Comparison of ENCODE assay signal across 8 mouse cellular contexts in the genomic region with DNA sequence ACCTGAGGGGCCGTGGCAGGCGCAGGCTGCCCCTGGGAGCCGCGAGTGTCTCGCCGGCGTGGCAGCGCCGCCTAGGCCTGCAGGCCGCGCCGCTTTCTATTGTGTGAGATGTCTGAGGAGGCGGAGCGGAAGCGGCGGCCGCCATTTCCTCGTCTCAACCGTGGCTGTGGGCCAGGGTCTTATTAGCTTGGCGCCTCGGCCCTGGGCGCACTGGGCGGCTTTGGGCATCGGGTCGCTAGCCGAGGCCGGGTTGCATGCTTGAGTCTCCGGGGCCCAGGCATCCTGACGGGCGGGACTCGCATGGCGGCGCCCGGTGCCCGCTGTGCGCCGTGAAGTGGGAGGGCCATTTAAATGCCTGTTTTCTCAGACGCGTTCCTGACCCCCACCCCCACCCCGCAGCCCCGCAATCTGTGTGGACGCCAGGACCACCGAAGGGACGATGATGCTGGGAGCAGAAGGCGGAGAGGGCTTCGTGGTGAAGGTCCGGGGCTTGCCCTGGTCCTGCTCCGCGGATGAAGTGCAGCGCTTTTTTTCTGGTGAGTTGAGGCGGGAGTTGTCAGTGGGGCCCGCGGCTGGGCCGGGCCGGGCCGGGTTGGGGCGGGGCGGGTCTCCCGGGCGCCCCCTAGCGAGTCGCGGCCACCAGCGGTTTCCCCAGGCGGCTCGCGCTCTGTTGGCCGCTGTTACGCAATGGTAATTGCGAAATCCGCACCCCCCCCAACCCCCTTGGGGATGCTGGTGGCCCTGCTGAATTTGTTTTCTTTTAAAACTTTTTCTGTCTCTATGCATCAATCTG. TPM values are rescaled to one million over a fixed set of nuclear protein-coding genes. Genes with fewer than 3 reads are reported as not detected.
DNase-seq lines count a peak whose midpoint lies in the region; ATAC-seq lines count a peak whose summit lies in the region.

No protein-coding gene starts in this region.

- DNase-seq in adrenal gland, adult (ENCODE audit: inconsistent age in 2 of 2, low spot score in 1 of 2), result peak; percentile 91 to 97
- peak; percentile 82 for DNase-seq in embryo, embryonic 10 days (ENCODE audit: low spot score)
- peak; percentile 94 for DNase-seq in gastrocnemius, postnatal 10 days
- peak; percentile 60 to 90 for DNase-seq in left cerebral cortex, postnatal 10 days (ENCODE audit: extremely low spot score in 1 of 2, low spot score in 2 of 2)
- DNase-seq in right cerebral cortex, postnatal 10 days (ENCODE audit: low spot score in 2 of 2), result peak; percentile 81 to 85
- DNase-seq in urinary bladder, postnatal 25 days (ENCODE audit: low spot score), result peak; percentile 89

- peak; percentile 41 for ATAC-seq in inflammation-experienced regulatory T-cells, adult 6 months
- peak; percentile 41 for ATAC-seq in megakaryocyte progenitor cell, adult 5-6 weeks (replicated peaks; ENCODE audit: poor library complexity)

- intact Hi-C loops in left cerebral cortex, postnatal 10 days (cut with DNase I), result no loop called here

RNA-seq across cellular contexts. Expression of a gene that starts 1.3 kb away (rescaled TPM):
- 100 to 1,000 TPM; 123 to 164 TPM for total RNA-seq in gastrocnemius, postnatal 10 days (2021)
- polyA plus RNA-seq in inflammation-experienced regulatory T-cells, adult 6 months (2017; shearing (Covaris generic)), result 100 to 1,000 TPM; 155 to 240 (median 214) TPM
- 100 to 1,000 TPM; 242 to 260 TPM for total RNA-seq in left cerebral cortex, postnatal 10 days (2021)
- 748 and 912 TPM in 2 replicates for total RNA-seq in megakaryocyte progenitor cell, adult 5-6 weeks (2015)
- 703 and 864 TPM in 2 replicates for total RNA-seq in megakaryocyte progenitor cell, adult 5-6 weeks (2017)

RNA-seq across cellular contexts. Expression of a gene that starts 23.8 kb away (rescaled TPM):
- total RNA-seq in gastrocnemius, postnatal 10 days (2021), result not detected
- polyA plus RNA-seq in inflammation-experienced regulatory T-cells, adult 6 months (2017; shearing (Covaris generic)), result not detected
- total RNA-seq in left cerebral cortex, postnatal 10 days (2021), result not detected
- not detected in 2 replicates for total RNA-seq in megakaryocyte progenitor cell, adult 5-6 weeks (2015)
- total RNA-seq in megakaryocyte progenitor cell, adult 5-6 weeks (2017), result 0.29 TPM in 1 of 2 replicates, not detected in the other

RNA-seq across cellular contexts. Expression of a gene that starts 52.6 kb away (rescaled TPM):
- total RNA-seq in gastrocnemius, postnatal 10 days (2021), result 100 to 1,000 TPM; 146 to 173 TPM
- 100 to 1,000 TPM; 189 to 258 (median 196) TPM for polyA plus RNA-seq in inflammation-experienced regulatory T-cells, adult 6 months (2017; shearing (Covaris generic))
- 100 to 1,000 TPM; 375 to 412 TPM for total RNA-seq in left cerebral cortex, postnatal 10 days (2021)
- 500 and 518 TPM in 2 replicates for total RNA-seq in megakaryocyte progenitor cell, adult 5-6 weeks (2015)
- 1,173 and 1,480 TPM in 2 replicates for total RNA-seq in megakaryocyte progenitor cell, adult 5-6 weeks (2017)

RNA-seq across cellular contexts. Expression of a gene that starts 52.8 kb away (rescaled TPM):
- 10 to 100 TPM; 21.1 to 21.7 TPM for total RNA-seq in gastrocnemius, postnatal 10 days (2021)
- 10 to 100 TPM in 2 of 3 experiments, 1 to 10 TPM in 1; 7.8 to 13.4 (median 12.2) TPM for polyA plus RNA-seq in inflammation-experienced regulatory T-cells, adult 6 months (2017; shearing (Covaris generic))
- total RNA-seq in left cerebral cortex, postnatal 10 days (2021), result 10 to 100 TPM; 20.6 to 22.5 TPM
- 29.5 and 38.1 TPM in 2 replicates for total RNA-seq in megakaryocyte progenitor cell, adult 5-6 weeks (2015)
- 42.5 and 48.5 TPM in 2 replicates for total RNA-seq in megakaryocyte progenitor cell, adult 5-6 weeks (2017)

Comparison
In these comparisons a context has a peak if more than half of its experiments do, and no peak if none do; other contexts are left out.
1. Peak in every context shown above with its lines: DNase-seq and ATAC-seq.